Mouse (Mus musculus) ZHBTc4 (cell line): ENCODE results near the gene Ccdc62.

Source experiments
- DNase-seq: peaks from one replicate; pipeline ENCODE4 v3.0.0-alpha.2; 2011; ENCODE audit warnings: low read depth, low spot score

The Ccdc62 gene

GRCm38 (mm10) chr5:124001274-124001673, 70.8 kb downstream of the Ccdc62 start:
- no peak for DNase-seq

DNA sequence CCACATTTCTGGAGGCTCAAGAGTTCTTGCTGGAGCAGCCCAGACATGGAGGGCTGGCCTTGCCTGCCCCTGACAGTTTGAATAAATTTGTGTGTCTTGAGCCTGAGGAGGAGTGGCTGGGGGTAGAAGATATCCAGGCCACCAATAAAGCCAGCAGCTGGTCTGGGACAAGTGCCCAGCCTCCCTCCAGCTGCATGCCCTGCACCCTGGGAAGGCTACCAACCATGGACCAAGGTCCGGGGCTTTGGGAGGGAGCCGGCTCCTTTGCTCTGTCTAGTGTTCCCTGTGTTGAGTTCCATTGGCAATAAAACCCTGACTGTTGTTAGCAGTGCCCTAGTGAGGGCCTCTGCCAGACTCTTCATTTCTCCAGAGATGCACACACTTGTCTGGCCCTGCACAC, 72.4 kb downstream of the Ccdc62 start:
- no peak for DNase-seq

GRCm38 (mm10) chr5:124003375-124003774, 72.9 kb downstream of the Ccdc62 start:
- no peak for DNase-seq

GRCm38 (mm10) chr5:124004356-124005150, 74.1 kb downstream of the Ccdc62 start:
- no peak for DNase-seq

GRCm38 (mm10) chr5:124005151-124005500, 74.6 kb downstream of the Ccdc62 start:
- DNase-seq: no peak

GRCm38 (mm10) chr5:124005591-124005990, 75.1 kb downstream of the Ccdc62 start:
- DNase-seq: no peak

- DNase-seq: peak; percentile 61
Observed at GRCm38 (mm10) chr5:124006082-124006873, 75.8 kb downstream of the Ccdc62 start.

GRCm38 (mm10) chr5:124006891-124007491, 76.5 kb downstream of the Ccdc62 start:
- DNase-seq: no peak

GRCm38 (mm10) chr5:124010077-124010476, 79.6 kb downstream of the Ccdc62 start:
- no peak for DNase-seq

DNA sequence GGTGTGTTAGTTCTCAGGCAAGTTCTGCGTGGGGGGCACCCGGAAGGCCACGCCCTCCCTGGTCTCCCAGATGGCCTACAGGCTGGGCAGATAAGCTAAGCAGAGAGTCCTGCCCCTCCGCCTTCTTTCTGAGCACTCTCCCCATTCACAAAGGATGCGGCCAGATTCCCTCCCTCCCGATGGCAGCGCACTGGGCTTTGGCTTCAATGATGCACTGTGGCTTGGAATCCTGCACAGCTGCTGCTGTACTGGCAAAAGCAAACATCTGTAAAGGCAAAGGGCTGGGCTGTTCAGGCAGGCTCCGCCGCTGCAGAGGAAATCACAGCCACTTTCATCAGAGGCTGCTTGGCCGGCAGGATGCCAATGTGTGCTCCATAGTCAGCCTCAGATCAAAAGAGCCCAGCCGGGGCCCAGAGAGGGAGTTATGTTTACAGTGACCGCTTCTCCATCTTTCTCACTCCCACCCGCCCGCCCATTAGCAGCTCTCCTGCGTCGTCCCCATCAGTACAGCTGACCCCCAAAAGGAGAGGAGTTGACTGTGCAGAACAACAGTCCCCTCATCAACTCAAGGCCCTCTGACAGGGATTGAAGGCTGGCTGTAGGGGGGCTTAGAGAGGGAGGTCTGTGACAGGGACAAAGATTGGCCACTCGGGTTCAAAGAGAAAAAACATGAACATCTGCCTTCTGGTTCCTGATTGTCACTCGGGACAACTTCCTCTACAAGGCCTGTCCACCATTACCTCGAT, 80.6 kb downstream of the Ccdc62 start:
- DNase-seq: peak; percentile 29

DNA sequence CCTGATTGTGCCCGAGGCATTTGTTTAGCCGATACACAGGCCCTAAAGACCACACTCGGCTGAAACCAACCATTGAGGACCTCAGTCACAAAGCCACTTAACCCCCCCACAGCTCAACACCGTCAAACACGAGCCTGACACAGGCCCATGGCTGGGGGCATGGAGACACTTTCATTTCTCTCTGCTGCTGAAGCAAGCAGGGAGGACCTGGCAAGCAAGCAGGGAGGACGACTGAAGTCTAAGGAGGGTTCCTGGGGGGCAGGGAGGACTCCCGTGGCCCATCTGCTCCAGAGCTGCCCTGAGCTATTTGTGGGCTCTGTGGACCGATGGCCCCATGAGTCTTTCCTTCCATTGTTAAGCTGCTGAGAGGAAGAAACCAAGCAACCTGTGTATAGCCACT, 81.4 kb downstream of the Ccdc62 start:
- DNase-seq: no peak

GRCm38 (mm10) chr5:124012885-124013284, 82.4 kb downstream of the Ccdc62 start:
- no peak for DNase-seq

GRCm38 (mm10) chr5:124013747-124014146, 83.3 kb downstream of the Ccdc62 start:
- DNase-seq: no peak

- DNase-seq: no peak
Observed at GRCm38 (mm10) chr5:124014180-124014579, 83.7 kb downstream of the Ccdc62 start.

DNA sequence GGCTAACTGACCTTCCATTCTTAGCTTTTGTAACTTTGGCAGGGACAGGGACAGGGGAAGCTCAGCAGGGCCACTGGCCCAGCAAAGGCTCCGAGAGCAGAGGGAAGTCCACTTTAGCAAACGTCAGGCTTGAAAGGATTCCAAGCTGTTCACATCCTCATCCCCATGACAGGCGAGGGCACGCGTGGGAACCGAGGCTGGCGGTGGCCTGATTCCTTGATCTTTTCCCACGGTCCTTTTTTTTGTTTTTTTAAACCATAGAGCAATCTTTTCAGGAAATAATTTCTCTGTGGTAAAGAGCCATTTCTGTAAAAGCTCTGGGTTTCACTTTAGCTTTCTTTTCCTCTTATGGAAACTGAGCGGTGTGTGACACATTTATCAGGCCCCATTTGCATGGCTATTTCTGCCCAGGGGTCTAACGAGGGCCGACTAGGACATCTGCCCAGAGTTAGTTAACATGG, 84.3 kb downstream of the Ccdc62 start:
- no peak for DNase-seq

DNA sequence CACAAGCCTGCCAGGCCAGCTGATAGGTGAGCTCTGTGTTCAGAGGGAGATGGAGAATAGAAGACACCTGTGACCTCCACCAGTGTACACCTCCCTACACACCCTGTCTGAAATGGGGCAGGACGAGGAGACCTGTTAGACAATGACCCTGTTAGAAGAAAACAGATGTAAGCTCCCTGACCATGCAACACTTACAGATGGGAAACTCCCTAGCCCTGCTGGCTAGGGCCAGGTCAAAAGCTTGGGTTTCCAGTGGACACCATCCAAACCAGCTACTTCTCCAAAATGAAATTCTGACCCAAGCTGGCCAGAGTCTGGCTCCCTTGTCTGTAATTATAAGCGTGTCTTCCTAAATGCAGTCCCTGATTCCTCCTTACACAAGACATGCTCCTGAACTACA, 85.2 kb downstream of the Ccdc62 start:
- DNase-seq: no peak

DNA sequence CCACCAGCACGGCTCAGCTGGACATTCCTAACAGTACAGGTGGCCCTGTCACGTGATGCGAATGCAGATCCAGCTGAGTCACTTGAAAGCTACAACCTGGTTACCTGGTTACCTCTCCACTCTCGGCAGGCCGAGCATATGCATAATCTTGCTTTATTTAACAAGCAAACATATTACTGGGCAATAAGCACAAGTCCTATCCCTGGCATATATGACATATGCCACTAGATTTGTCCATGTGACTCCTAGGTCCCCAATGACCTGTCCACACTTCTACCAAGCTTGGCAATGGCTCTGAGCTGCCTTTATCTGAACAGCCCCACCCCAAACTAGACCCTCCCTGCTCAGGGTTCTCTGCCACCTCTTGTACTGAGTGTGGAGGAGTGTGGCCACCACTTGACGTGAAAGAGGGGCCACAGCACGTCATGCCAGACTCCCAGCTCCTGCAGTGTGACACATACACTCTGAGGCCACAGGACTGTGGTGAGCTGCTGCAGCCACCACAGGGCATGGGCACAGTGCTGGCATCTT, 85.9 kb downstream of the Ccdc62 start:
- DNase-seq: no peak

- no peak for DNase-seq
Observed at GRCm38 (mm10) chr5:124017941-124018340, 87.5 kb downstream of the Ccdc62 start.

DNA sequence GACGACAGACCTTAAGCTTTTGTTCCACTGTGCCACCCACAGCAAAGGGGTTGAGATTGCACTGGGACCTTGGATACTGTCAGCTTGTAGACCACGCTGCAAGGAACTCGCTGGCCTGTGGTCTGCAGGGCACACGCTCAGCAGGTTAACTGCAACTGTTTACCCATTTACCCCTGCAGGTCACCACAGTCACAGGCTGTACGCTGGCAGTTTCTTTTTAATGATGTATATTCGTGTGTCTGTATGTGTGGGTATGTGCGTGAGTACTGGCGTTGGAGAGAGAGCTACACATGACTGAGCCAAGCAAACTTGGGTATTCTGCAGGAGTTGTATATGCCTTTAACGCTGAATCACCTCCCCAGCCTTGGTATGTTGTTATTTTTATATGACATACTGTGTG, 88.2 kb downstream of the Ccdc62 start:
- DNase-seq: no peak
